Mouse (Mus musculus): ENCODE results near the gene Irf3. TPM values are rescaled to one million over a fixed set of nuclear protein-coding genes. Genes with fewer than 3 reads are reported as not detected.
A peak's percentile ranks its signal among the peaks of the same experiment; 100 is the strongest.

Irf3 gene
- total RNA-seq, 2 experiments from 2014 or later, result 35.2 to 41.9 TPM

GRCm38 (mm10) chr7:45028351-45028750, 30.9 kb downstream of the Irf3 start:
- DNase-seq (ENCODE audit: low spot score in 2 of 2), result no peak

- DNase-seq (ENCODE audit: low spot score in 2 of 2), result no peak
These were observed 32.5 kb downstream of the Irf3 start for GRCm38 (mm10) chr7:45029995-45030394.

GRCm38 (mm10) chr7:45030857-45031256, 33.4 kb downstream of the Irf3 start:
- no peak for DNase-seq (ENCODE audit: low spot score in 2 of 2)

GRCm38 (mm10) chr7:45033722-45034359, 36.4 kb downstream of the Irf3 start:
- DNase-seq (ENCODE audit: low spot score in 2 of 2), result no peak

GRCm38 (mm10) chr7:45035631-45036030, 38.2 kb downstream of the Irf3 start:
- no peak for DNase-seq (ENCODE audit: low spot score in 2 of 2)

- DNase-seq (ENCODE audit: low spot score in 2 of 2), result no peak
These were observed 39.3 kb downstream of the Irf3 start for GRCm38 (mm10) chr7:45036702-45037101.

- no peak for DNase-seq (ENCODE audit: low spot score in 2 of 2)
These were observed 40.4 kb downstream of the Irf3 start for GRCm38 (mm10) chr7:45037720-45038361.

- no peak for DNase-seq (ENCODE audit: low spot score in 2 of 2)
These were observed 41.0 kb downstream of the Irf3 start for GRCm38 (mm10) chr7:45038411-45038810.

- no peak for DNase-seq (ENCODE audit: low spot score in 2 of 2)
These were observed 43.4 kb downstream of the Irf3 start for GRCm38 (mm10) chr7:45040851-45041250.

- no peak for DNase-seq (ENCODE audit: low spot score in 2 of 2)
These were observed 45.9 kb downstream of the Irf3 start for GRCm38 (mm10) chr7:45043307-45043706.

GRCm38 (mm10) chr7:45045741-45046140, 48.3 kb downstream of the Irf3 start:
- no peak for DNase-seq (ENCODE audit: low spot score in 2 of 2)

GRCm38 (mm10) chr7:45046853-45047350, 49.5 kb downstream of the Irf3 start:
- no peak for DNase-seq (ENCODE audit: low spot score in 2 of 2)

GRCm38 (mm10) chr7:45047491-45047890, 50.0 kb downstream of the Irf3 start:
- no peak for DNase-seq (ENCODE audit: low spot score in 2 of 2)

GRCm38 (mm10) chr7:45048001-45048890, 50.8 kb downstream of the Irf3 start:
- no peak for DNase-seq (ENCODE audit: low spot score in 2 of 2)

GRCm38 (mm10) chr7:45048923-45049657, 51.6 kb downstream of the Irf3 start:
- DNase-seq (ENCODE audit: low spot score in 2 of 2), result no peak

GRCm38 (mm10) chr7:45050945-45051600, 53.6 kb downstream of the Irf3 start:
- DNase-seq (ENCODE audit: low spot score in 2 of 2), result peak; percentile 49 to 62

- no peak for DNase-seq (ENCODE audit: low spot score in 2 of 2)
These were observed 54.1 kb downstream of the Irf3 start for GRCm38 (mm10) chr7:45051601-45051974.
